Mouse (Mus musculus) thymus, adult 2 months (tissue): ENCODE measurements at regions not wholly inside any gene's neighbourhood (a gene's known extent, or its start where the extent isn't known, plus 50 kb on each side); places are given as distances from the start of the nearest gene placed in this dataset.

Experiments used
- DNase-seq: peaks from one replicate; pipeline ENCODE4 v3.0.0; 2021
- H3K27ac ChIP-seq: fragments of 200-500 bp; 2 replicates; pipeline ENCODE4 v1.5.1; 2012; ENCODE audit warnings: low read length, control low read depth; ENCODE audit not compliant: control insufficient read depth, insufficient read depth
- H3K27me3 ChIP-seq: fragments of 200-500 bp; 2 replicates; pipeline ENCODE4 v1.6.1; 2012; ENCODE audit warnings: mild to moderate bottlenecking, low read length, moderate library complexity, mixed read lengths; ENCODE audit not compliant: control insufficient read depth, insufficient read depth
- H3K36me3 ChIP-seq: fragments of 200-500 bp; 2 replicates; pipeline ENCODE4 v1.6.1; 2012; ENCODE audit warnings: mild to moderate bottlenecking, low read length, moderate library complexity; ENCODE audit not compliant: control insufficient read depth, insufficient read depth
- H3K4me1 ChIP-seq: fragments of 200-500 bp; replicated peaks from 2 replicates; pipeline ENCODE4 v1.6.1; 2012; ENCODE audit warnings: low read length; ENCODE audit not compliant: control insufficient read depth, insufficient read depth
- H3K4me3 ChIP-seq: fragments of 200-500 bp; 2 replicates; pipeline ENCODE4 v1.5.1; 2012; ENCODE audit warnings: mild to moderate bottlenecking, low read length, control low read depth, moderate library complexity; ENCODE audit not compliant: control insufficient read depth, insufficient read depth
- CTCF ChIP-seq: fragments of 200-500 bp; IDR thresholded peaks from 2 replicates; pipeline ENCODE4 v1.5.1; 2012; ENCODE audit warnings: mild to moderate bottlenecking, control low read depth, low read length, moderate library complexity, borderline replicate concordance; ENCODE audit not compliant: control insufficient read depth, poor library complexity, insufficient read depth; ENCODE audit errors: extremely low read depth
- POLR2A ChIP-seq: fragments of 200-500 bp; IDR thresholded peaks from 2 replicates; pipeline ENCODE4 v1.6.1; 2012; ENCODE audit warnings: mild to moderate bottlenecking, low read length, control low read depth, moderate library complexity; ENCODE audit not compliant: control insufficient read depth, poor library complexity, insufficient read depth; ENCODE audit errors: extremely low read depth
- WGBS: fragments of 180-500 bp; shearing (Covaris S2); methylation state at CpG from one replicate; pipeline ENCODE4 v1.1.7; 2018; 5-methylcytosine and 5-hydroxymethylcytosine counted together

DNA sequence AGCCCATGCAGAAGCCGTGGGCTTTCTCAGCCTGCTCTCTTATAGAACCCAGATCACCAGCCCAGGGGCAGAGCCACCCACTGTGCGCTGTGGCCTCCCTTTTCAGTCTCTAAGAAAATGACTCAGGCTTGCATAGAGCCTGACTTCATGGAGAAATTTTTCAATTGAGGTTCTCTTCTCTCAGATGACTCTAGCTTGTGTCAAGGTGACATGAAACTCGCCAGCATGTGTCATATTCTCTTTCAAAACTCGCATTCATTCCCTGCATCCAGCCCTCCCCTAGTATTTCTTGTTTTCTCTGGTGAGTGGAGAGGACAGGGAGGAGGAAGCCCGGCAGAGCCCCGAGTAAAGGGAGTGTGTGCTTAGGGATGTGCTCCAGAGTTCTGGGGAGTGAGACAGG is 52.4 kb upstream of the Arhgap32 start:
- Histone ChIP-seq H3K27me3 (no peaks in the 10 kb centered on the region), H3K4me3 (no peak overlapping the region), H3K27ac (no peak overlapping the region), H3K4me1 (no peaks in the 10 kb centered on the region), H3K36me3 (no peaks in the 10 kb centered on the region)
- no peak for TF ChIP-seq POLR2A
- no peak for TF ChIP-seq CTCF
- 84% methylated on average over 6 of the region's 6 CpGs for WGBS
- DNase-seq: no peak

GRCm38 (mm10) chr9:32064007-32064550 is 51.9 kb upstream of the Arhgap32 start:
- WGBS: 69% methylated on average over 4 of the region's 4 CpGs
- no peak for TF ChIP-seq CTCF
- TF ChIP-seq POLR2A: no peak
- no peaks in the 10 kb centered on the region for H3K27me3 ChIP-seq

More at GRCm38 (mm10) chr9:32064007-32064550, 51.9 kb upstream of the Arhgap32 start:
- Histone ChIP-seq H3K27ac (no peak overlapping the region), H3K4me1 (no peaks in the 10 kb centered on the region), H3K4me3 (no peak overlapping the region), H3K36me3 (no peaks in the 10 kb centered on the region)
- no peak for DNase-seq
